Mouse (Mus musculus): ENCODE data around the gene Gm43552.

Gene Gm43552

GRCm38 (mm10) chr5:65435806-65436561 lies 56.6 kb downstream of the Gm43552 start, which contains the start of gene Ugdh:
Gene Ugdh (minus strand): TSS chr5:65435949.
- no peaks in the 10 kb centered on the region for H3K36me3 ChIP-seq (ENCODE audit: control insufficient read depth, insufficient read depth, low read length, poor library complexity, severe bottlenecking)
- DNase-seq (ENCODE audit: low read depth, low spot score) = peak; percentile 96
- no peaks in the 10 kb centered on the region for H3K27me3 ChIP-seq (ENCODE audit: control insufficient read depth, insufficient read depth, low read length, poor library complexity, severe bottlenecking)

DNA sequence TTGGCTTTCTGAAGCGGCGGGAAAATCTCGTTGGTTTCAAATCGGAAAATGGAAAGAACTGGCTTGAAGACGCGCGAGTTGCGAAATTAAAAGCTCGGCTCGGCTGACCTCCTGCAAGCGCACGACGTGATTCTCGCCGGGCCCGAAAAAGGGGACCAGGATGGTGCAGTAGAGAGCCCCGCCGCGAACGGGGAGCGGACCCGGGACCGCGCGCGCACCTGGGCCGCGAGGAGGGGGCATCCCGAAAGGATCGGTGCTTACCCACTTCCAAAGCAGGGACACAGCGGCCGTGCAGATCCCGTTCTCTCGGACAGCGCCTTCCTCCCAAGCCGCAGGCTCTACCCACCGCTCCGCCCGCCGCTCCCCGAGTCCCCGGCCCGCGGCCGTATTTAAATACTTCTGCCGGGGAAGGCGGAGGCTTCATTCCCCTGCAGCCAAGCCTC lies 57.2 kb downstream of the Gm43552 start:
- no peaks in the 10 kb centered on the region for H3K36me3 ChIP-seq (ENCODE audit: control insufficient read depth, insufficient read depth, low read length, poor library complexity, severe bottlenecking)
- DNase-seq (ENCODE audit: low read depth, low spot score) = no peak

DNA sequence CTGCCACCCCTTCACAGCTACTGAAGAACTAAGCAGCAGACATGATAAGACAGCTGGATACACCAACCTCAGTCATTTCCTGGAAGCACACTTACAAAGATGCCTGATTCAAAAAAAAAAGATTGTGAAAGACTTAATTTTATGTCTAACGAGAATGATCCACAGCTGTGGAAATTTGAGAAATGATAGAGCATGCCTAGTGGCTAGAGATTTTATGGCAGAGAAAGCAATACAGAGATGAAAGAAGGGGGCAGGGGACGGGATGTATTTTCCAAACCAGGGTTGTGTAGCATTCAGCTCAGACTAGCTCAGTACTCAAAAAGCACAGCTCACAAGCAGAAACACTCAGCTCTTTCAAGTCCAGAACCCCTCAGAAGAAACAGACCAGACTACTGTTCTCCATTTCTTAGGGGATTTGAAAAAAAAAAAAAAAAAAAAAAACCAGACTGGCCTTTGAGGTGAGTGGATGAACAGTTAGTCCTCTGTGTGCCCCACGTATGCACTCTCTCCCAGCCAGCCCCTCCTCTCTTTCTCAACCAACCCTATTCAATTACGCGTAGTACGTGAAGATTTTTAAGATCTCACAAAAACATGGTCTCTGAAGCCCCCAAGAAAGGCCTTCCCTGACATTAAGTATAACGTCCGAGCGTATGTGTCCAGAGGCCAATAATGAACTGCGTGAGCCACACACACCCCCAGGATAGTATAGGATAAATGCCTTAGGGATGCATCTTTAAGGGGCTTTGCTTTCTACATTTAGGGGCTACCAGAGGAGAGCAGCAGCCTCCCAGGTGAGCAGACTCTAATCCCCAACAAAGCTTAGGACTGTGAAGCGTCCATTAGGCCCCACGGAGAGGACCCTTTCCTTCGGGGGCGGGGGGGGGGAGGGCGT lies 57.9 kb downstream of the Gm43552 start:
- Histone ChIP-seq H3K36me3 (ENCODE audit: control insufficient read depth, insufficient read depth, low read length, poor library complexity, severe bottlenecking) (no peaks in the 10 kb centered on the region), H3K27me3 (ENCODE audit: control insufficient read depth, insufficient read depth, low read length, poor library complexity, severe bottlenecking) (no peaks in the 10 kb centered on the region)
- no peak for DNase-seq (ENCODE audit: low read depth, low spot score)

More for the DNA sequence above, 57.2 kb downstream of the Gm43552 start:
- H3K27me3 ChIP-seq (ENCODE audit: control insufficient read depth, insufficient read depth, low read length, poor library complexity, severe bottlenecking) = no peaks in the 10 kb centered on the region

DNA sequence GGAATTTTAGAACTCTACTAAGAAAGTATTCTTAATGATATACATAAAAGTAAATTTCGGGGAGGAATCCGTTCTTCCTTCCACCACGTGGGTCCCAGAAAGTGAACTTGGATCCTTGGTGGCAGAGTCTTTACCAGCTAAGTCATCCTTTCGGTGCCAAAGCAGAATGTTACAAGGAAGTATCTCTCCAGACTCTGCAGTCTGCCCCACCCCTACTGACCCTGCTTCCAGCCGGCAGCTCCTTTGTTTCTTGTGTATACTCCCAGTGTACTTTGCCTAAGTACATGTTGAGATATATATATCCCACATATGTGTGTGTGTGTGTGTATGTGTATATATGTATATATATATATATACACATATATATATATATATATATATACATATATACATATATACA lies 63.2 kb downstream of the Gm43552 start:
- H3K36me3 ChIP-seq (ENCODE audit: control insufficient read depth, insufficient read depth, low read length, poor library complexity, severe bottlenecking) = peaks cover 3% of the 10 kb centered on the region; the same call in 1 of the 2 replicates
- no peaks in the 10 kb centered on the region for H3K27me3 ChIP-seq (ENCODE audit: control insufficient read depth, insufficient read depth, low read length, poor library complexity, severe bottlenecking)
- no peak for DNase-seq (ENCODE audit: low read depth, low spot score)

DNA sequence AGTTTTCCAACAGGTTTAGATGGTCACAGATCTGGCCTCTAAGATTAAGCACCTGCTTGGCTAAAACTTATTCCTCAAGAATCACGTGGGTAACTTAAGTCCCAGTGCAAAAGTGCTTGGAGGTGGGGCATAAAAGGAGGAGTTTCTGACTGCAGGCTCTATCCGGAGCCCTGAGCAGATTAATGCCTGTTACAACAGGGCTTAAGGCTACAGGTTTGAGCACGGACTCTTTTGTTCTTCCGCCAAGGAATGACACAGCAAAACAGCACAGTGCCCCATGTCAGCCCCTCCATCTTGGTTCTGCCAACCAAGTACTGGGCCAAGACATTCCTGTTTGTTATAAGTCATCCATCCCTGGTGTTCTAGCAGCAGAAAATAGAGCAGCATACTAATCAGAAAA lies 64.3 kb downstream of the Gm43552 start:
- H3K27me3 ChIP-seq (ENCODE audit: control insufficient read depth, insufficient read depth, low read length, poor library complexity, severe bottlenecking) = no peaks in the 10 kb centered on the region
- DNase-seq (ENCODE audit: low read depth, low spot score) = no peak
- peaks cover 7% of the 10 kb centered on the region; the same call in 1 of the 2 replicates for H3K36me3 ChIP-seq (ENCODE audit: control insufficient read depth, insufficient read depth, low read length, poor library complexity, severe bottlenecking)

- no peak for DNase-seq (ENCODE audit: low read depth, low spot score)
- no peaks in the 10 kb centered on the region for H3K27me3 ChIP-seq (ENCODE audit: control insufficient read depth, insufficient read depth, low read length, poor library complexity, severe bottlenecking)
- H3K36me3 ChIP-seq (ENCODE audit: control insufficient read depth, insufficient read depth, low read length, poor library complexity, severe bottlenecking) = peaks cover 12% of the 10 kb centered on the region; the same call in 1 of the 2 replicates
Observed at GRCm38 (mm10) chr5:65425251-65425650, 67.4 kb downstream of the Gm43552 start.

DNA sequence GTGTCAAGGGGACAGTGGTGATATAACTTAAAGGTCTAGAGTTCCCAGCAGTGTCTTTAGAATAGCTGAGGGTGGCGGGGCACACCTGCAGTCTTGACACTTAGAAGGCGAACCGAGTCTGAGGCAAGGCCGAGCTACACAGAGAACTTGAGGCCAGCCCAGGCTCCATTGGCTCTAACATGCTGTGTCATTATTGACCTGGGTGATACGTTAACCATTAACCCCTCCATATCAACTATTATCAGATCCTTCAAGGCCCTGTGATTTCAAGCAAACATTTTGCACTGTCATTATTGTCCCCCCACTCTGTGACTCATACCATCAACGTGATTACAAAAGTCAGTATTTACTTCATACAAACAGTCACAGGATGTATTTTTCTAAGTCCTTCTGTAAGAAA lies 68.4 kb downstream of the Gm43552 start:
- DNase-seq (ENCODE audit: low read depth, low spot score) = no peak
- H3K27me3 ChIP-seq (ENCODE audit: control insufficient read depth, insufficient read depth, low read length, poor library complexity, severe bottlenecking) = no peaks in the 10 kb centered on the region
- H3K36me3 ChIP-seq (ENCODE audit: control insufficient read depth, insufficient read depth, low read length, poor library complexity, severe bottlenecking) = peaks cover 12% of the 10 kb centered on the region; the same call in 1 of the 2 replicates

GRCm38 (mm10) chr5:65422803-65423202 lies 69.8 kb downstream of the Gm43552 start:
- Histone ChIP-seq H3K27me3 (ENCODE audit: control insufficient read depth, insufficient read depth, low read length, poor library complexity, severe bottlenecking) (no peaks in the 10 kb centered on the region), H3K36me3 (ENCODE audit: control insufficient read depth, insufficient read depth, low read length, poor library complexity, severe bottlenecking) (peaks cover 12% of the 10 kb centered on the region; the same call in 1 of the 2 replicates)

GRCm38 (mm10) chr5:65420822-65421221 lies 71.8 kb downstream of the Gm43552 start:
- Histone ChIP-seq H3K27me3 (ENCODE audit: control insufficient read depth, insufficient read depth, low read length, poor library complexity, severe bottlenecking) (no peaks in the 10 kb centered on the region), H3K36me3 (ENCODE audit: control insufficient read depth, insufficient read depth, low read length, poor library complexity, severe bottlenecking) (peaks cover 12% of the 10 kb centered on the region; the same call in 1 of the 2 replicates)
- DNase-seq (ENCODE audit: low read depth, low spot score) = no peak

More at GRCm38 (mm10) chr5:65422803-65423202, 69.8 kb downstream of the Gm43552 start:
- DNase-seq (ENCODE audit: low read depth, low spot score) = no peak

- Histone ChIP-seq H3K27me3 (ENCODE audit: control insufficient read depth, insufficient read depth, low read length, poor library complexity, severe bottlenecking) (no peaks in the 10 kb centered on the region), H3K36me3 (ENCODE audit: control insufficient read depth, insufficient read depth, low read length, poor library complexity, severe bottlenecking) (peaks cover 9% of the 10 kb centered on the region; the same call in 1 of the 2 replicates)
- no peak for DNase-seq (ENCODE audit: low read depth, low spot score)
Observed at GRCm38 (mm10) chr5:65419136-65419535, 73.5 kb downstream of the Gm43552 start.

- no peak for DNase-seq (ENCODE audit: low read depth, low spot score)
- H3K27me3 ChIP-seq (ENCODE audit: control insufficient read depth, insufficient read depth, low read length, poor library complexity, severe bottlenecking) = no peaks in the 10 kb centered on the region
Observed at GRCm38 (mm10) chr5:65415653-65416458, 76.8 kb downstream of the Gm43552 start.

GRCm38 (mm10) chr5:65407989-65408388 lies 84.6 kb downstream of the Gm43552 start:
- DNase-seq (ENCODE audit: low read depth, low spot score) = no peak
- 0 out of 2 replicates have a peak, but pooled peaks cover 12% of the 10 kb centered on the region for H3K36me3 ChIP-seq (ENCODE audit: control insufficient read depth, insufficient read depth, low read length, poor library complexity, severe bottlenecking)

More at GRCm38 (mm10) chr5:65415653-65416458, 76.8 kb downstream of the Gm43552 start:
- no peaks in the 10 kb centered on the region for H3K36me3 ChIP-seq (ENCODE audit: control insufficient read depth, insufficient read depth, low read length, poor library complexity, severe bottlenecking)

GRCm38 (mm10) chr5:65401251-65401994 lies 91.2 kb downstream of the Gm43552 start:
- peak; percentile 86 for DNase-seq (ENCODE audit: low read depth, low spot score)
- peaks cover 9% of the 10 kb centered on the region for H3K36me3 ChIP-seq (ENCODE audit: control insufficient read depth, insufficient read depth, low read length, poor library complexity, severe bottlenecking)
- H3K27me3 ChIP-seq (ENCODE audit: control insufficient read depth, insufficient read depth, low read length, poor library complexity, severe bottlenecking) = no peaks in the 10 kb centered on the region

More at GRCm38 (mm10) chr5:65407989-65408388, 84.6 kb downstream of the Gm43552 start:
- no peaks in the 10 kb centered on the region for H3K27me3 ChIP-seq (ENCODE audit: control insufficient read depth, insufficient read depth, low read length, poor library complexity, severe bottlenecking)

Measured in splenic B cell, adult 2 months (primary cell).